Mouse (Mus musculus) brain, adult 2 months (tissue): Measurements from ENCODE around the gene Magea5.
"Not testable (repeated sequence)": the region's sequence is repeated elsewhere in the genome, so short reads cannot be mapped to it uniquely, and the experiment has no call there.

Experiments
- DNase-seq: peaks from one replicate; pipeline ENCODE4 v3.0.0; 2011; ENCODE audit warnings: low read depth, low spot score

Gene Magea5

GRCm38 (mm10) chrX:155063045-155063444, at the start of gene Magea5:
Gene Magea5 (minus strand): TSS chrX:155063145.
- not testable (repeated sequence) for DNase-seq

- DNase-seq: peak; percentile 26
Observed at GRCm38 (mm10) chrX:155098024-155098423, 35.1 kb upstream of the Magea5 start.

GRCm38 (mm10) chrX:155093566-155093965, 30.6 kb upstream of the Magea5 start, which contains the start of gene Magea2:
Gene Magea2 (minus strand): TSS chrX:155093666.
- DNase-seq: not testable (repeated sequence)

GRCm38 (mm10) chrX:155089693-155090092, 26.7 kb upstream of the Magea5 start, which contains the start of gene Magea1:
Gene Magea1 (minus strand): TSS chrX:155089793.
- not testable (repeated sequence) for DNase-seq
